Comparison of ENCODE assay signal across 18 mouse cellular contexts in the genomic region with DNA sequence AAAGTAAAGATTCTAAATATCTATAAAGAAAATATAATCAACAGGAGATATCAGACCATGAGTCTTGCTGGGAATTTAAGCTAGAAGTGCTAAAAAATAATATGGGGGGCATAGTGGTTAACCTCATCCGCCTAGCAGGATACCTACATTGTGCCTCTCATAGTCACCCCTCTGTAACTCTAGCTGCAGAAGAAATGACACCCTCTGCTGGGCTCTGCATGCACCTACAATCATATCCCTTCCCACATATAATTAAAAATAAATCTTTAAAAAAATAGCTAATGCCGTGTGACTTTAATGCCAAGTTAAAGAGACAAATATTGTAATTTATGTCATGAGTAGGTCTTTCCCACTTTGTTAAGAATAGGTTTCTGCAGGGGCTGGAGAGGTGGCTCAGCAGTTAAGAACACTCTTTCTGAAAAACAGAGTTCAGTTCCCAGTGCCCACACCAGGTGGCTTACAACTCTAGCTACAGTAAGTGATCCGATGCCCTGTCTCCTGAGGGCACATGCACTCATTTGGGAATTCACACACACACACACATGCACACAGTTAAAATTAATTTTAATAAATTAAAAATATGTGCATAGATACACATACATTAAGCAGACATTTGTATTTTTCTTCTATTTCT. TPM values are rescaled to one million over a fixed set of nuclear protein-coding genes. Genes with fewer than 3 reads are reported as not detected.
DNase-seq lines count a peak whose midpoint lies in the region; ATAC-seq and TF ChIP-seq lines count a peak whose summit lies in the region.
"Had no signal": no experiment of that assay in that cellular context is flagged by ENCODE, and none has a peak within 500 bp of the region (broad histone marks: within the 10 kb centered on the region; RNA-seq: fewer than 3 reads in every experiment).

No protein-coding gene starts in this region.

- no peak for DNase-seq in hindbrain, postnatal 0 days (ENCODE audit: low spot score)
- no peak for DNase-seq in hindbrain, embryonic 10.5 days (ENCODE audit: low spot score)
- DNase-seq in spleen, adult 2 months (ENCODE audit: low read depth in 1 of 2, low spot score in 2 of 2): no peak
- no peak for DNase-seq in spleen, postnatal 36 days (ENCODE audit: low spot score in 2 of 2)
- DNase-seq in R1 (ENCODE audit: low read depth, low spot score): peak; percentile 33
- DNase-seq in stomach, postnatal 0 days (ENCODE audit: low spot score): no peak
- DNase-seq in natural killer cell, adult 2 months (ENCODE audit: low spot score in 2 of 2): no peak
- no peak for DNase-seq in cerebellum, postnatal 4 days (ENCODE audit: low spot score in 2 of 2)
- DNase-seq: cerebellum, postnatal 10 days; kidney, postnatal 10 days; lung, adult 18-20 months had no signal

- no peak for TF ChIP-seq EP300 in stomach, postnatal 0 days (optimal IDR thresholded peaks at IDR 0.05)

- no peaks in the 10 kb centered on the region for H3K4me1 ChIP-seq in hindbrain, postnatal 0 days (ENCODE audit: insufficient read depth, low read length)
- H3K4me1 ChIP-seq in hindbrain, embryonic 10.5 days (replicated peaks): no peaks in the 10 kb centered on the region
- H3K4me1 ChIP-seq in spleen, adult 2 months (ENCODE audit: control insufficient read depth, insufficient read depth, insufficient read length): peaks cover 12% of the 10 kb centered on the region; the same call in 1 of the 2 replicates
- peaks cover 4% of the 10 kb centered on the region for H3K4me1 ChIP-seq in stomach, postnatal 0 days (replicated peaks; ENCODE audit: control insufficient read depth, insufficient read depth)

- 66% methylated on average over 3 of the region's 3 CpGs for WGBS in hindbrain, postnatal 0 days
- 73% methylated on average over 3 of the region's 3 CpGs for WGBS in hindbrain, embryonic 10.5 days
- WGBS in spleen, adult 2 months: 50% methylated on average over 3 of the region's 3 CpGs
- 64% methylated on average over 3 of the region's 3 CpGs for WGBS in stomach, postnatal 0 days

- H3K27me3 ChIP-seq in hindbrain, postnatal 0 days (ENCODE audit: insufficient read depth, low read length): no peaks in the 10 kb centered on the region
- no peaks in the 10 kb centered on the region for H3K27me3 ChIP-seq in hindbrain, embryonic 10.5 days (ENCODE audit: insufficient read depth, poor library complexity, severe bottlenecking)
- no peaks in the 10 kb centered on the region for H3K27me3 ChIP-seq in spleen, adult 2 months (ENCODE audit: control insufficient read depth, insufficient read depth, low read length)
- no peaks in the 10 kb centered on the region for H3K27me3 ChIP-seq in stomach, postnatal 0 days (ENCODE audit: control insufficient read depth, insufficient read depth, low read length)
- H3K27me3 ChIP-seq: embryonic facial prominence, embryonic 13.5 days had no signal

- TF ChIP-seq POLR2A in spleen, adult 2 months (IDR thresholded peaks at IDR 0.05; ENCODE audit: low read depth, low read length): no peak

- no peak for ATAC-seq in hindbrain, postnatal 0 days
- ATAC-seq in stomach, postnatal 0 days (ENCODE audit: low FRiP score, low TSS enrichment): no peak

- H3K4me2 ChIP-seq in hindbrain, postnatal 0 days (ENCODE audit: low read depth, low read length): no peak overlapping the region
- H3K4me2 ChIP-seq in stomach, postnatal 0 days (replicated peaks; ENCODE audit: low read depth): no peak overlapping the region
- H3K4me2 ChIP-seq: embryonic facial prominence, embryonic 13.5 days; heart, embryonic 11.5 days had no signal

- H3K4me3 ChIP-seq in hindbrain, postnatal 0 days (ENCODE audit: low read length): no peak overlapping the region
- no peak overlapping the region for H3K4me3 ChIP-seq in hindbrain, embryonic 10.5 days
- no peak overlapping the region for H3K4me3 ChIP-seq in spleen, adult 2 months (ENCODE audit: extremely low read depth, insufficient read depth, insufficient read length)
- H3K4me3 ChIP-seq in stomach, postnatal 0 days (ENCODE audit: low read depth, low read length): no peak overlapping the region
- H3K4me3 ChIP-seq: embryonic facial prominence, embryonic 13.5 days; limb, embryonic 10.5 days; midbrain, embryonic 10.5 days had no signal

- no peaks in the 10 kb centered on the region for H3K36me3 ChIP-seq in hindbrain, postnatal 0 days (ENCODE audit: insufficient read depth, low read length)
- no peaks in the 10 kb centered on the region for H3K36me3 ChIP-seq in hindbrain, embryonic 10.5 days
- H3K36me3 ChIP-seq in spleen, adult 2 months (ENCODE audit: control insufficient read depth, insufficient read depth, low read length): no peaks in the 10 kb centered on the region
- H3K36me3 ChIP-seq in stomach, postnatal 0 days (ENCODE audit: control insufficient read depth, insufficient read depth, low read length): peaks cover 2% of the 10 kb centered on the region; the same call in 1 of the 2 replicates
- H3K36me3 ChIP-seq: embryonic facial prominence, embryonic 13.5 days; limb, embryonic 10.5 days; midbrain, embryonic 10.5 days had no signal

- no peak overlapping the region for H3K27ac ChIP-seq in hindbrain, postnatal 0 days
- H3K27ac ChIP-seq in hindbrain, embryonic 10.5 days: no peak overlapping the region
- no peak overlapping the region for H3K27ac ChIP-seq in spleen, adult 2 months (ENCODE audit: insufficient read depth, low read length)
- H3K27ac ChIP-seq in stomach, postnatal 0 days (replicated peaks): no peak overlapping the region
- H3K27ac ChIP-seq: embryonic facial prominence, embryonic 13.5 days; limb, embryonic 10.5 days; midbrain, embryonic 10.5 days had no signal

- no peak overlapping the region for H3K9ac ChIP-seq in hindbrain, postnatal 0 days (replicated peaks; ENCODE audit: low read length)
- H3K9ac ChIP-seq in stomach, postnatal 0 days (ENCODE audit: low read length): no peak overlapping the region
- H3K9ac ChIP-seq: embryonic facial prominence, embryonic 13.5 days had no signal

- no peaks in the 10 kb centered on the region for H3K9me3 ChIP-seq in hindbrain, postnatal 0 days (ENCODE audit: low read length)
- H3K9me3 ChIP-seq in hindbrain, embryonic 10.5 days: no peaks in the 10 kb centered on the region
- H3K9me3 ChIP-seq in stomach, postnatal 0 days (ENCODE audit: control insufficient read depth, low read length): no peaks in the 10 kb centered on the region
- H3K9me3 ChIP-seq: embryonic facial prominence, embryonic 13.5 days; limb, embryonic 10.5 days; midbrain, embryonic 10.5 days had no signal

- peak; percentile 18; the same call in 1 of the 2 replicates for TF ChIP-seq CTCF in hindbrain, postnatal 0 days (IDR thresholded peaks at IDR 0.05; ENCODE audit: low read depth)
- TF ChIP-seq CTCF in spleen, adult 2 months (IDR thresholded peaks at IDR 0.05; ENCODE audit: extremely low read depth, insufficient read depth, insufficient read length, insufficient replicate concordance): peak; percentile 4; the same call in 1 of the 2 replicates
- peak; percentile 49 for TF ChIP-seq CTCF in stomach, postnatal 0 days (IDR thresholded peaks at IDR 0.05; ENCODE audit: low read depth)

RNA-seq across cellular contexts. Expression of gene Cyp4f13, which starts 2.7 kb away (rescaled TPM):
- total RNA-seq in hindbrain, postnatal 0 days (2014; rRNA removed): 9.3 and 15.2 TPM in 2 replicates
- polyA plus RNA-seq in hindbrain, postnatal 0 days (2015; fragmentation: Nextera tagmentation; extraction: Ambion mirVana): 11.1 and 16.0 TPM in 2 replicates
- polyA plus RNA-seq in hindbrain, embryonic 10.5 days (2016; fragmentation: Nextera tagmentation; extraction: Ambion mirVana): 3.5 and 4.3 TPM in 2 replicates
- 35.7 and 42.7 TPM in 2 replicates for polyA plus RNA-seq in spleen, adult 2 months (2012; rRNA removed)
- 15.5 and 19.2 TPM in 2 replicates for polyA plus RNA-seq in stomach, postnatal 0 days (2015; fragmentation: Nextera tagmentation; extraction: Ambion mirVana)

RNA-seq across cellular contexts. Expression of gene Zfp472, which starts 21.1 kb away (rescaled TPM):
- 3.8 and 5.9 TPM in 2 replicates for total RNA-seq in hindbrain, postnatal 0 days (2014; rRNA removed)
- 6.4 and 6.5 TPM in 2 replicates for polyA plus RNA-seq in hindbrain, postnatal 0 days (2015; fragmentation: Nextera tagmentation; extraction: Ambion mirVana)
- 10.7 and 11.8 TPM in 2 replicates for polyA plus RNA-seq in hindbrain, embryonic 10.5 days (2016; fragmentation: Nextera tagmentation; extraction: Ambion mirVana)
- 0.54 and 0.81 TPM in 2 replicates for polyA plus RNA-seq in spleen, adult 2 months (2012; rRNA removed)
- 5.6 and 6.4 TPM in 2 replicates for polyA plus RNA-seq in stomach, postnatal 0 days (2015; fragmentation: Nextera tagmentation; extraction: Ambion mirVana)

RNA-seq across cellular contexts. Expression of gene Cyp4f14, which starts 27.4 kb away (rescaled TPM):
- total RNA-seq in hindbrain, postnatal 0 days (2014; rRNA removed): 0.78 and 1.3 TPM in 2 replicates
- polyA plus RNA-seq in hindbrain, postnatal 0 days (2015; fragmentation: Nextera tagmentation; extraction: Ambion mirVana): 0.64 and 0.88 TPM in 2 replicates
- not detected in 2 replicates for polyA plus RNA-seq in hindbrain, embryonic 10.5 days (2016; fragmentation: Nextera tagmentation; extraction: Ambion mirVana)
- polyA plus RNA-seq in spleen, adult 2 months (2012; rRNA removed): 0.26 and 0.32 TPM in 2 replicates
- polyA plus RNA-seq in stomach, postnatal 0 days (2015; fragmentation: Nextera tagmentation; extraction: Ambion mirVana): not detected in 2 replicates
- polyA plus RNA-seq: embryonic facial prominence, embryonic 13.5 days; forebrain, embryonic 11.5 days; heart, embryonic 11.5 days; hindbrain, embryonic 11.5 days; limb, embryonic 10.5 days; midbrain, embryonic 10.5 days; neural tube, embryonic 11.5 days had no signal

RNA-seq across cellular contexts. Expression of gene Zfp952, which starts 48.4 kb away (rescaled TPM):
- 8.7 and 9.9 TPM in 2 replicates for total RNA-seq in hindbrain, postnatal 0 days (2014; rRNA removed)
- polyA plus RNA-seq in hindbrain, postnatal 0 days (2015; fragmentation: Nextera tagmentation; extraction: Ambion mirVana): 10.8 and 11.7 TPM in 2 replicates
- 13.2 and 13.9 TPM in 2 replicates for polyA plus RNA-seq in hindbrain, embryonic 10.5 days (2016; fragmentation: Nextera tagmentation; extraction: Ambion mirVana)
- 2.9 TPM in 2 replicates for polyA plus RNA-seq in spleen, adult 2 months (2012; rRNA removed)
- polyA plus RNA-seq in stomach, postnatal 0 days (2015; fragmentation: Nextera tagmentation; extraction: Ambion mirVana): 4.6 TPM in 2 replicates

RNA-seq across cellular contexts. Expression of gene Zfp870, which starts 53.1 kb away (rescaled TPM):
- total RNA-seq in hindbrain, postnatal 0 days (2014; rRNA removed): 5.9 and 6.4 TPM in 2 replicates
- 4.8 and 5.0 TPM in 2 replicates for polyA plus RNA-seq in hindbrain, postnatal 0 days (2015; fragmentation: Nextera tagmentation; extraction: Ambion mirVana)
- polyA plus RNA-seq in hindbrain, embryonic 10.5 days (2016; fragmentation: Nextera tagmentation; extraction: Ambion mirVana): 6.9 and 7.4 TPM in 2 replicates
- 0.53 and 0.62 TPM in 2 replicates for polyA plus RNA-seq in spleen, adult 2 months (2012; rRNA removed)
- 2.6 and 2.7 TPM in 2 replicates for polyA plus RNA-seq in stomach, postnatal 0 days (2015; fragmentation: Nextera tagmentation; extraction: Ambion mirVana)
